Mouse (Mus musculus): ENCODE results near the gene Cyp4v3.
A peak's percentile ranks its signal among the peaks of the same experiment; 100 is the strongest.
"Not testable (repeated sequence)": the region's sequence is repeated elsewhere in the genome, so short reads cannot be mapped to it uniquely, and the experiment has no call there.

Cyp4v3 gene

GRCm38 (mm10) chr8:45332685-45333409 lies at the start of gene Cyp4v3:
Gene Cyp4v3, minus strand, starts transcription at chr8:45333216.
- DNase-seq = peak; percentile 74 to 75

GRCm38 (mm10) chr8:45381963-45382347 lies 48.9 kb upstream of the Cyp4v3 start, which contains the start of gene Fam149a:
Gene Fam149a, minus strand, starts transcription at chr8:45382291.
- no peak for DNase-seq

- no peak for DNase-seq
Observed at GRCm38 (mm10) chr8:45381075-45381962, 48.3 kb upstream of the Cyp4v3 start.

- DNase-seq = no peak
Observed at GRCm38 (mm10) chr8:45380598-45380997, 47.6 kb upstream of the Cyp4v3 start.

- DNase-seq = no peak
Observed at GRCm38 (mm10) chr8:45374071-45374470, 41.1 kb upstream of the Cyp4v3 start.

- peak in 1 of 2 experiments; percentile 21 for DNase-seq
Observed at GRCm38 (mm10) chr8:45367154-45367553, 34.1 kb upstream of the Cyp4v3 start.

GRCm38 (mm10) chr8:45363220-45363619 lies 30.2 kb upstream of the Cyp4v3 start:
- DNase-seq = no peak

GRCm38 (mm10) chr8:45362323-45362722 lies 29.3 kb upstream of the Cyp4v3 start:
- DNase-seq = peak; percentile 33 to 46

GRCm38 (mm10) chr8:45359091-45359605 lies 26.1 kb upstream of the Cyp4v3 start:
- DNase-seq = no peak

- DNase-seq = no peak
Observed at GRCm38 (mm10) chr8:45358132-45358918, 25.3 kb upstream of the Cyp4v3 start.

GRCm38 (mm10) chr8:45355809-45356208 lies 22.8 kb upstream of the Cyp4v3 start:
- no peak for DNase-seq

GRCm38 (mm10) chr8:45345031-45345430 lies 12.0 kb upstream of the Cyp4v3 start:
- peak; percentile 74 to 75 for DNase-seq

- DNase-seq = no peak
Observed at GRCm38 (mm10) chr8:45344298-45344697, 11.3 kb upstream of the Cyp4v3 start.

GRCm38 (mm10) chr8:45341630-45342628 lies 8.9 kb upstream of the Cyp4v3 start:
- DNase-seq = no peak

GRCm38 (mm10) chr8:45333493-45333892 lies 477 bp upstream of the Cyp4v3 start:
- peak in 1 of 2 experiments; percentile 17 for DNase-seq

GRCm38 (mm10) chr8:45330856-45331255 lies 2.2 kb downstream of the Cyp4v3 start:
- peak in 1 of 2 experiments; percentile 3 for DNase-seq

GRCm38 (mm10) chr8:45329206-45329980 lies 3.6 kb downstream of the Cyp4v3 start:
- DNase-seq = no peak

GRCm38 (mm10) chr8:45327076-45327475 lies 5.9 kb downstream of the Cyp4v3 start:
- not testable (repeated sequence) for DNase-seq

- no peak for DNase-seq
Observed at GRCm38 (mm10) chr8:45324151-45324550, 8.9 kb downstream of the Cyp4v3 start.

- no peak for DNase-seq
Observed at GRCm38 (mm10) chr8:45321365-45321764, 11.7 kb downstream of the Cyp4v3 start.

- no peak for DNase-seq
Observed at GRCm38 (mm10) chr8:45320930-45321329, 12.1 kb downstream of the Cyp4v3 start.

Data from B cell, adult 2 months (primary cell).